22 mouse cellular contexts compared by ENCODE assay signal in the genomic region with DNA sequence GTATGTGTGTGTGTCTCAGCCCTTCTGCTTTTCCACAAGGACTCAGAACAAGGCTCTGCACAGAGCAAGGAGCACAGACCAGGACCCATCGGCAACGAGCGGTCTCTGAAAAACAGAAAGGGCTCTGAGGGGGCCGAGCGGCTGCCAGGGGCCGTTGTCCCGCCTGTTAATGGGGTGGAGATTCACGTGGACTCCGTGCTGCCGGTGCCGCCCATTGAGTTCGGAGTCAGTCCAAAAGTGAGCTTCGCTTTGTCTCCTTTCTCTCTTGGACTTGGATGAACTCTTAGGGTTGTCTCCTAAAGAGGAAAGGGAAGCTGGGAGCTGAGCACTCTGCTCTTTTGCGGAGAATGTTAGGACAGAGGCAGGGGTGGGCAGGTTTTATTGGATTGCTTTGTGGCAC.
"Had no signal": no experiment of that assay in that cellular context is flagged by ENCODE, and none has a peak within 500 bp of the region (broad histone marks: within the 10 kb centered on the region; RNA-seq: fewer than 3 reads in every experiment).

No protein-coding gene starts in this region.

- H3K9me3 ChIP-seq: limb, embryonic 12.5 days; limb, embryonic 15.5 days; midbrain, embryonic 12.5 days; midbrain, embryonic 15.5 days; neural tube, embryonic 12.5 days; neural tube, embryonic 15.5 days had no signal

- DNase-seq: left cerebral cortex, postnatal 4 days; liver, postnatal 0 days; lung, embryonic 14.5 days; right cerebral cortex, adult 18-20 months; right cerebral cortex, postnatal 14 days; right cerebral cortex, postnatal 4 days; thymus, adult 2 months; thymus, postnatal 14 days; thymus, postnatal 4 days had no signal

- H3K27me3 ChIP-seq: limb, embryonic 12.5 days; limb, embryonic 15.5 days; midbrain, embryonic 12.5 days; midbrain, embryonic 15.5 days; neural tube, embryonic 12.5 days; neural tube, embryonic 15.5 days had no signal

- H3K27ac ChIP-seq: kidney, postnatal 0 days; limb, embryonic 12.5 days; limb, embryonic 15.5 days; liver, embryonic 14.5 days; macrophage; midbrain, embryonic 12.5 days; midbrain, embryonic 15.5 days; neural tube, embryonic 12.5 days; neural tube, embryonic 15.5 days; stomach, postnatal 0 days had no signal

- H3K9ac ChIP-seq: limb, embryonic 12.5 days; limb, embryonic 15.5 days; liver, embryonic 14.5 days; liver, postnatal 0 days; lung, embryonic 14.5 days; midbrain, embryonic 12.5 days; midbrain, embryonic 15.5 days; neural tube, embryonic 12.5 days; neural tube, embryonic 15.5 days had no signal

- H3K4me2 ChIP-seq: limb, embryonic 12.5 days; limb, embryonic 15.5 days; liver, embryonic 11.5 days; lung, embryonic 14.5 days; midbrain, embryonic 12.5 days; midbrain, embryonic 15.5 days; neural tube, embryonic 12.5 days; neural tube, embryonic 15.5 days had no signal

- H3K4me3 ChIP-seq: limb, embryonic 12.5 days; limb, embryonic 15.5 days; midbrain, embryonic 12.5 days; midbrain, embryonic 15.5 days; neural tube, embryonic 12.5 days; neural tube, embryonic 15.5 days had no signal

- H3K4me1 ChIP-seq: limb, embryonic 12.5 days; limb, embryonic 15.5 days; midbrain, embryonic 12.5 days; midbrain, embryonic 15.5 days; neural tube, embryonic 12.5 days; neural tube, embryonic 15.5 days had no signal

- ATAC-seq: intestine, embryonic 16.5 days; liver, postnatal 0 days; lung, postnatal 0 days; midbrain, embryonic 15.5 days had no signal
